Mouse (Mus musculus): ENCODE measurements around the gene Asb6. TPM values are rescaled to one million over a fixed set of nuclear protein-coding genes. Genes with fewer than 3 reads are reported as not detected.

Asb6 gene
- polyA plus RNA-seq, 1 experiment: 30.0 TPM

DNA sequence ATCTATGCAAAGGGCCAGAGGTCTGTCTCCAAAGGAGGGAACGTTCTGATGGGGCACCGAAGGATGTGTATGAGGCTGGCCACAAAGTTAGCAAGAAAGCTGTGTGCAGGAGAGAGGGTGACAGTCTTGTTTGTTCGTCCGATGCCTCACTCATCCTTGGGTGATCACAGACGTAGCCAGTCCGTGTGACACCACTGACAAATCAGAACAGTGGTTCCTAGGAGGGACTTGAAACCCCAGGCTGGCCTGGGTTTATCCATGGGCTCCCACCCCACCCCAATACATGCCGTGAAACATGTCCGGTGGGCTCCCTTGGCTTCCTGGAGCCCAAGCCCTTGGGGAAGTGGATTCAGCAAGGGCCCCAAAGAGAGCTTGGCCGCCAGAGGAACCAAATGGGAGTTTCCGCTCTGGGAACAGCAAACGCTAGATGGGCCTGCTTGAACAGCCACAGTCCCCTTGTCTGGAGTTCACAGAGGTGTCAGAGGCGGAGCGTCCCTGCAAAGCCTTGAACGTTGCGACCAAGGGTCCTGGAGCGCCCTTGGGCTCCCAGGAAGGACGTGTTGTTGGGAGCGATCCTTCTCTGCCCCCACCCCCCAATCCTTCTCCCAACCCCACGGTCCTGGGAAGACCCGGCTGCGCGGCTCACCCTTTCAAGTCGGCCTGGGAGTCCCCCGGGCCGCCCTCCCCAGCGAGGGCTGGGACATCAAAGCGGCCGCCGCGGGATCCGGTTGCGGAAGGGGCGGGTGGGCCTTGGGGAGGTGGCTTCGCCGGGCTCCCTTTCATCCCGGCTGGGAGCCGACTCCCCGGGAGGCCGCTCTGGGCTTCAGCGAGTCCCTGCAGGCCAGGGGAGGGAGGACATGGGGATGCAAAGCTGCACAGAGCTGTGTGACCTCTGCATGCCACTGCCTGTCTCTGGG lies 45.8 kb downstream of the Asb6 start:
- Histone ChIP-seq H3K4me1 (ENCODE audit: control insufficient read depth, insufficient read depth, low read length) (no peaks in the 10 kb centered on the region), H3K27ac (ENCODE audit: control insufficient read depth, insufficient read depth, low read depth, low read length, poor library complexity) (no peak overlapping the region), H3K4me3 (replicated peaks; ENCODE audit: control insufficient read depth, low read depth, low read length) (no peak overlapping the region)
- TF ChIP-seq POLR2A (IDR thresholded peaks at IDR 0.05; ENCODE audit: borderline replicate concordance, control insufficient read depth, low read depth, low read length) (no peak), CTCF (IDR thresholded peaks at IDR 0.05; ENCODE audit: control insufficient read depth, insufficient read depth, low read length) (no peak)
- WGBS: 13% methylated on average over 40 of the region's 40 CpGs

DNA sequence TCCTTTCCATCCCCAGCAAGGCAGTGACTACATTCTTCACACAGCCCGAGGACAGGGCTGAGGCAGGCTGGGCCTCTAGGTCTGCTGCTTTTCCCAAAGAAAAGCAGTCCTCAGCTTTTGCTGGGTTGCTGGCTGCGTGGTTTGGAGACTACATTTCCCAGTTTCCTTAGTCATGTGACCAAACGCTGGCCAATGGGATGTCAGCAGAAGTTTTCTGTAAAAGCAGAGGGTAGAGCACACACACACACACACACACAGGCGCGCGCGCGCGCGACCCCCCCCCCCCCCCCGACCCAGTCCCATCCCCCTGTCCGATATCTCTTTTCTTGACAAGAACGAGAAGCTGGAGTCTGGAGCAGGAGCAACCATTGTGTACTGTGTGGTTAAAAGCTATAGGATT lies 46.8 kb downstream of the Asb6 start:
- WGBS: 4% methylated on average over 13 of the region's 13 CpGs
- no peaks in the 10 kb centered on the region for H3K4me1 ChIP-seq (ENCODE audit: control insufficient read depth, insufficient read depth, low read length)
- no peak overlapping the region for H3K4me3 ChIP-seq (replicated peaks; ENCODE audit: control insufficient read depth, low read depth, low read length)
- no peak overlapping the region for H3K27ac ChIP-seq (ENCODE audit: control insufficient read depth, insufficient read depth, low read depth, low read length, poor library complexity)
- no peak for TF ChIP-seq POLR2A (IDR thresholded peaks at IDR 0.05; ENCODE audit: borderline replicate concordance, control insufficient read depth, low read depth, low read length)
- no peak for TF ChIP-seq CTCF (IDR thresholded peaks at IDR 0.05; ENCODE audit: control insufficient read depth, insufficient read depth, low read length)

- Histone ChIP-seq H3K4me3 (replicated peaks; ENCODE audit: control insufficient read depth, low read depth, low read length) (no peak overlapping the region), H3K27ac (ENCODE audit: control insufficient read depth, insufficient read depth, low read depth, low read length, poor library complexity) (no peak overlapping the region), H3K4me1 (ENCODE audit: control insufficient read depth, insufficient read depth, low read length) (no peaks in the 10 kb centered on the region)
- no peak for TF ChIP-seq CTCF (IDR thresholded peaks at IDR 0.05; ENCODE audit: control insufficient read depth, insufficient read depth, low read length)
- no peak for TF ChIP-seq POLR2A (IDR thresholded peaks at IDR 0.05; ENCODE audit: borderline replicate concordance, control insufficient read depth, low read depth, low read length)
- 68% methylated on average over 8 of the region's 8 CpGs for WGBS
Observed at GRCm38 (mm10) chr2:30782312-30783290, 47.5 kb downstream of the Asb6 start.

- H3K4me3 ChIP-seq (replicated peaks; ENCODE audit: control insufficient read depth, low read depth, low read length): no peak overlapping the region
Observed at GRCm38 (mm10) chr2:30779241-30779640, 50.9 kb downstream of the Asb6 start.

DNA sequence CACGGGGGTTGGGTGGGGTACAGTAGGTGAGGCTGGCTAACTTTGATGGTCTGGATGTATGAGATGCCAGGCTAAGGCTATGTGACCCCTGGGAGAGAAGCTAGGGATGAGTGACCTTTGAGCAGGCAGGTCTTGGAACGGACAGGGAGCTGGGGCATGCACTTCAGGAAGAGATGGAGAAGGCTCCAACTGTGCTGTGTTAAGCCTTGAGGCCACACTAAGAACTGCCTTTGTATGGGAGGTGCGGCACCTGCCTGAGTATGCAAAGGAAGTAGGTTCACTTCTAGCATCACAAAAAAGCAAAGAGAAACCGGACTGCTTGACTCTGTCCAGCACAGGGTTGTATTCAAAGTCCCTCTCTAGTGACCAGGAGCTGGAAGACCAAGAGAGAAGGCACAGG lies 51.9 kb downstream of the Asb6 start:
- no peak overlapping the region for H3K27ac ChIP-seq (ENCODE audit: control insufficient read depth, insufficient read depth, low read depth, low read length, poor library complexity)
- TF ChIP-seq POLR2A (IDR thresholded peaks at IDR 0.05; ENCODE audit: borderline replicate concordance, control insufficient read depth, low read depth, low read length) (no peak), CTCF (IDR thresholded peaks at IDR 0.05; ENCODE audit: control insufficient read depth, insufficient read depth, low read length) (no peak)
- H3K4me3 ChIP-seq (replicated peaks; ENCODE audit: control insufficient read depth, low read depth, low read length): no peak overlapping the region
- no peaks in the 10 kb centered on the region for H3K4me1 ChIP-seq (ENCODE audit: control insufficient read depth, insufficient read depth, low read length)
- WGBS: 76% methylated on average over 4 of the region's 4 CpGs

More at GRCm38 (mm10) chr2:30779241-30779640, 50.9 kb downstream of the Asb6 start:
- Histone ChIP-seq H3K27ac (ENCODE audit: control insufficient read depth, insufficient read depth, low read depth, low read length, poor library complexity) (no peak overlapping the region), H3K4me1 (ENCODE audit: control insufficient read depth, insufficient read depth, low read length) (no peaks in the 10 kb centered on the region)
- TF ChIP-seq CTCF (IDR thresholded peaks at IDR 0.05; ENCODE audit: control insufficient read depth, insufficient read depth, low read length): no peak
- no peak for TF ChIP-seq POLR2A (IDR thresholded peaks at IDR 0.05; ENCODE audit: borderline replicate concordance, control insufficient read depth, low read depth, low read length)
- 72% methylated on average over 5 of the region's 5 CpGs for whole genome bisulfite sequencing

- Histone ChIP-seq H3K27ac (ENCODE audit: control insufficient read depth, insufficient read depth, low read depth, low read length, poor library complexity) (no peak overlapping the region), H3K4me1 (ENCODE audit: control insufficient read depth, insufficient read depth, low read length) (no peaks in the 10 kb centered on the region; the same call in 1 of the 2 replicates), H3K4me3 (replicated peaks; ENCODE audit: control insufficient read depth, low read depth, low read length) (no peak overlapping the region)
- 83% methylated on average over 3 of the region's 3 CpGs for WGBS
- TF ChIP-seq CTCF (IDR thresholded peaks at IDR 0.05; ENCODE audit: control insufficient read depth, insufficient read depth, low read length) (no peak), POLR2A (IDR thresholded peaks at IDR 0.05; ENCODE audit: borderline replicate concordance, control insufficient read depth, low read depth, low read length) (no peak)
Observed at GRCm38 (mm10) chr2:30777266-30777665, 52.9 kb downstream of the Asb6 start.

- no peak for TF ChIP-seq CTCF (IDR thresholded peaks at IDR 0.05; ENCODE audit: control insufficient read depth, insufficient read depth, low read length)
- no peak for TF ChIP-seq POLR2A (IDR thresholded peaks at IDR 0.05; ENCODE audit: borderline replicate concordance, control insufficient read depth, low read depth, low read length)
- no peaks in the 10 kb centered on the region; the same call in 1 of the 2 replicates for H3K4me1 ChIP-seq (ENCODE audit: control insufficient read depth, insufficient read depth, low read length)
- 51% methylated on average over 3 of the region's 3 CpGs for WGBS
Observed at GRCm38 (mm10) chr2:30775955-30776354, 54.2 kb downstream of the Asb6 start.

More at GRCm38 (mm10) chr2:30775955-30776354, 54.2 kb downstream of the Asb6 start:
- Histone ChIP-seq H3K27ac (ENCODE audit: control insufficient read depth, insufficient read depth, low read depth, low read length, poor library complexity) (no peak overlapping the region), H3K4me3 (replicated peaks; ENCODE audit: control insufficient read depth, low read depth, low read length) (no peak overlapping the region)
